Mouse (Mus musculus): ENCODE results near the gene Scyl1. TPM values are rescaled to one million over a fixed set of nuclear protein-coding genes. Genes with fewer than 3 reads are reported as not detected.

Scyl1 gene
- total and polyA plus RNA-seq, 3 experiments, result 36.0 to 64.1 TPM; not detected in 1

GRCm38 (mm10) chr19:5725029-5725707 lies 46.1 kb downstream of the Scyl1 start:
- Histone ChIP-seq H3K27ac (ENCODE audit: control insufficient read depth, low read depth, low read length) (peak overlapping the region; percentile 95), H3K36me3 (ENCODE audit: control insufficient read depth in 1 of 2, insufficient read depth in 2 of 2, low read length in 2 of 2) (peaks cover 5 to 31% of the 10 kb centered on the region in 2 experiments), H3K9ac (ENCODE audit: control insufficient read depth, low read depth, low read length, poor library complexity, severe bottlenecking) (peak overlapping the region; percentile 93), H3K79me2 (ENCODE audit: control insufficient read depth, insufficient read depth, low read length, poor library complexity) (peaks cover 43% of the 10 kb centered on the region), H3K9me3 (replicated peaks; ENCODE audit: insufficient read depth, low read length) (no peaks in the 10 kb centered on the region), H3K4me1 (ENCODE audit: control insufficient read depth in 1 of 2, insufficient read depth in 2 of 2, low read length in 2 of 2) (peaks cover 3 to 43% of the 10 kb centered on the region in 2 experiments; a peak in 3 of 4 replicates), H3K27me3 (ENCODE audit: control insufficient read depth in 1 of 2, insufficient read depth in 2 of 2, low read length in 2 of 2) (no peaks in the 10 kb centered on the region), H3K4me3 (ENCODE audit: control insufficient read depth in 1 of 2, insufficient read depth in 1 of 2, low read depth in 2 of 2, low read length in 2 of 2) (peak overlapping the region; percentile 70 to 93)
- peak; percentile 80 for DNase-seq (ENCODE audit: low read depth, low spot score)
- TF ChIP-seq NELFE (IDR thresholded peaks at IDR 0.05; ENCODE audit: low read depth, low read length) (peak; percentile 43; the same call in 1 of the 2 replicates), RCOR1 (IDR thresholded peaks at IDR 0.05; ENCODE audit: low read depth, low read length) (no peak), EP300 (IDR thresholded peaks at IDR 0.05; ENCODE audit: low read depth in 1 of 2, low read length in 2 of 2) (no peak; a peak in 1 of 4 replicates), BHLHE40 (IDR thresholded peaks at IDR 0.05; ENCODE audit: borderline replicate concordance, low read depth, low read length) (0 out of 2 replicates have a peak, but pooled peaks have one; percentile 18), POLR2A (IDR thresholded peaks at IDR 0.05; ENCODE audit: control insufficient read depth in 1 of 2, insufficient read depth in 1 of 2, low read depth in 1 of 2, low read length in 2 of 2, poor library complexity in 1 of 2) (0 out of 4 replicates have a peak, but pooled peaks of 1 of the 2 experiments have one; percentile 35), MEF2A (IDR thresholded peaks at IDR 0.05; ENCODE audit: extremely low read depth, insufficient replicate concordance, low read depth, low read length, poor library complexity, severe bottlenecking) (no peak), USF2 (IDR thresholded peaks at IDR 0.05; ENCODE audit: borderline replicate concordance in 1 of 2, insufficient read depth in 1 of 2, low read depth in 1 of 2, low read length in 2 of 2) (no peak), ZNF384 (IDR thresholded peaks at IDR 0.05; ENCODE audit: low read depth, low read length) (no peak), HCFC1 (IDR thresholded peaks at IDR 0.05; ENCODE audit: low read depth, low read length) (peak; percentile 50), CTCF (IDR thresholded peaks at IDR 0.05 in 2 of 3, conservative IDR thresholded peaks at IDR 0.05 in 1 of 3; ENCODE audit: control insufficient read depth in 1 of 3, insufficient read depth in 1 of 3, low read depth in 2 of 3, low read length in 3 of 3, poor library complexity in 1 of 3, severe bottlenecking in 1 of 3) (no peak), TCF12 (IDR thresholded peaks at IDR 0.05; ENCODE audit: low read depth, low read length) (0 out of 2 replicates have a peak, but pooled peaks have one; percentile 23), ZMIZ1 (IDR thresholded peaks at IDR 0.05; ENCODE audit: low read depth, low read length) (no peak), E2F4 (IDR thresholded peaks at IDR 0.05; ENCODE audit: borderline replicate concordance, low read depth, low read length) (no peak; the same call in 1 of the 2 replicates), ZC3H11A (IDR thresholded peaks at IDR 0.05; ENCODE audit: low read depth, low read length) (no peak; the same call in 1 of the 2 replicates), KAT2A (conservative IDR thresholded peaks at IDR 0.05; ENCODE audit: low read depth, low read length) (0 out of 2 replicates have a peak, but pooled peaks have one; percentile 17), MXI1 (IDR thresholded peaks at IDR 0.05; ENCODE audit: low read depth, low read length) (peak; percentile 65), MAX (IDR thresholded peaks at IDR 0.05; ENCODE audit: low read length) (peak; percentile 76), MYB (IDR thresholded peaks at IDR 0.05; ENCODE audit: low read depth, low read length) (no peak), ZKSCAN1 (IDR thresholded peaks at IDR 0.05; ENCODE audit: low read depth, low read length) (0 out of 2 replicates have a peak, but pooled peaks have one; percentile 23), MYC (IDR thresholded peaks at IDR 0.05; ENCODE audit: low read depth, low read length) (0 out of 2 replicates have a peak, but pooled peaks have one; percentile 44), SMC3 (IDR thresholded peaks at IDR 0.05; ENCODE audit: low read depth, low read length) (no peak), CHD2 (IDR thresholded peaks at IDR 0.05; ENCODE audit: low read length) (no peak; the same call in 1 of the 2 replicates), MAZ (IDR thresholded peaks at IDR 0.05; ENCODE audit: low read depth, low read length) (0 out of 2 replicates have a peak, but pooled peaks have one; percentile 32), RAD21 (IDR thresholded peaks at IDR 0.05; ENCODE audit: low read depth, low read length) (no peak), ETS1 (IDR thresholded peaks at IDR 0.05; ENCODE audit: low read depth, low read length) (no peak; the same call in 1 of the 2 replicates), POLR2AphosphoS2 (IDR thresholded peaks at IDR 0.05; ENCODE audit: low read length) (peak; percentile 13; the same call in 1 of the 2 replicates), USF1 (IDR thresholded peaks at IDR 0.05; ENCODE audit: low read depth, low read length) (no peak; the same call in 1 of the 2 replicates), NRF1 (IDR thresholded peaks at IDR 0.05; ENCODE audit: insufficient read depth, low read depth, low read length, poor library complexity, severe bottlenecking) (no peak), CHD1 (IDR thresholded peaks at IDR 0.05; ENCODE audit: low read depth, low read length) (no peak), GATA1 (IDR thresholded peaks at IDR 0.05; ENCODE audit: low read depth, low read length) (no peak), SIN3A (IDR thresholded peaks at IDR 0.05; ENCODE audit: low read length) (peak; percentile 88), MAFK (IDR thresholded peaks at IDR 0.05; ENCODE audit: borderline replicate concordance, low read depth, low read length) (no peak), GABPA (IDR thresholded peaks at IDR 0.05; ENCODE audit: low read depth, low read length) (no peak), TAL1 (IDR thresholded peaks at IDR 0.05; ENCODE audit: low read length) (no peak), TBP (IDR thresholded peaks at IDR 0.05; ENCODE audit: low read depth, low read length) (0 out of 2 replicates have a peak, but pooled peaks have one; percentile 22)
